Mouse (Mus musculus): ENCODE results near the gene Fam69a.

Gene Fam69a

GRCm38 (mm10) chr5:107858963-107859362, 127.9 kb downstream of the Fam69a start:
- no peak for DNase-seq (ENCODE audit: extremely low spot score)

All from embryo, embryonic 9.5 days (tissue).